Mouse (Mus musculus): Measurements from ENCODE around the gene Itpkc. TPM values are rescaled to one million over a fixed set of nuclear protein-coding genes. Genes with fewer than 3 reads are reported as not detected.

The Itpkc gene
- polyA plus RNA-seq, 1 experiment, result 10.3 TPM

DNA sequence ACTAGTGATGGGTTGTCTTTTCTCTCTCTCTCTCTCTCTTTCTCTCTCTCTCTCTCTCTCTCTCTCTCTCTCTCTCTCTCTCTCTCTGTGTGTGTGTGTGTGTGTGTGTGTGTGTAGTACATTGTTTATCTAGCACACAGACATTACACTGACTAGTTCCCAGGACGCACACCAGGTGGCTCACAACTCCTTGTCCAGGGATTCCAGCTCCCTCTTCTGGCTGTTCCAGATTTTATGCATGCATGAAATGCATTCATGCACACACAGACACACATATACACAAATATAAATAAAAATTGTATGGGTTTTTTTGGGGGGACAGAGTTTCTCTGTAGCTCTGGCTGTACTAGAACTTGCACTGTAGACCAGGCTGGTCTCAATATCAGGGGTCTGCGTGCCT lies 9.1 kb upstream of the Itpkc start:
- no peak for DNase-seq (ENCODE audit: low read depth)

DNA sequence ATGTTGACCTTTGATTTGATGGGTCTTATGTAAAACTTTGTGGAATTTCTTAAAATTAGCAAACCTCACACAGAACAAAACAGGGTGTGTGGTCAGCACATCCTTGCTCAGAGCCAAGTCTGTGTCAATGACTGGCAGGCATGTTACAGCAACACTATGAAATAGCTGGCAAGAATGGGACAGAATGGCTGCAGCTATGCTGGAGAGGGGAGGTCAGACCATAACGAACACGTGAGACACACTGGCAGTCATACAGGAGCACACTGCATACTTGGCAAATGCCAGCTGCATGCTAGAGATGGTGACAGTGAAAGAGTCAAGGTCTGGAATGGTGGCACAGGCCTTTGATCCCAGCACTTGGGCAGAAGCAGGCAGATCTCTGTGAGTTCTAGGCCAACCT lies 7.3 kb upstream of the Itpkc start:
- DNase-seq (ENCODE audit: low read depth), result peak; percentile 73

DNA sequence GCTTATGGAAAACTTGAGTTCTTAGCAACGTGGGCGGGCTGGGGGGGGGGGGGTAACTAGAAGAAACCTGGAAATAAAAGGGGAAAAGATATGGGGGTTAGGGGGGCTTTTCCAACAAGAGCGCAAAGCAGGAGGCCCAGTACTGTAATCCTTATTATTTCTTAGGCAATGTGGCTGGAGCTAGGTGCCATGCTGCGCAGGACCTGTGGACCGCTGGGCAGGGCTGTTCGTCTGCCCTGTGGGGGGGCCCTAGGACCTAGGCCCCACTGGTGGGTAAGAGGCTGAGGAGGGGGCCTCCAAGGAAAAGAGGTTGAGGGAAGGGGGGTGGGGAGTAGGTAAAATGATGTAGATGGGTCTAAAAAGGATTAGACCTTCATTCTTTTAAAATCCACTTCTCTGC lies 4.8 kb upstream of the Itpkc start:
- DNase-seq (ENCODE audit: low read depth), result no peak

DNA sequence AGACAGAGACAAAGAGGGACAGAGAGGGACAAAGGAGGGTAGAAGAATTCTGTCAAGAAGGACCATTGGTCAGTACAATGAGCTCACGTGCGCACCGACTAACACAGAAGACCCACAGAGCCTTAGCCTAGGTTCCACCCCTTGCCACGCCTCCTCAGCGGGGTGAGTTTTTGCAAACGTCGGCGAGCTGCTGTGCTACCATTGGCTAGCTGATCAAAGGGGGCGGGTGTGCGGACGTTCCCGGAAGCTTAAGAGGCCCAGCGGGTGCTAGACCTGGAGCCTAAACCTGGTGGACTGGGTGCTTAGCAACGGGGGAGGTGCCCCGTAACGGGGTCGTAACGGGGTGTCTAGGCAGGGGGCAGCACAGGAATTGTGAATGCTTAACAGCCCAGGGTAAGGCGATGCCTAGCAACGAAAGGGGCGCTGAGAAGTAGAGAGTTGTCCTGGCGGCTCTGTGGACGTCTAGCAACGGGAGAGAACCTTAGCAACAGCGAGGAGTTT lies 4.4 kb upstream of the Itpkc start, which contains the start of gene Coq8b:
Coq8b (plus strand) TSS at position 243 of the 501 bp plus-strand sequence.
- peak; percentile 79 for DNase-seq (ENCODE audit: low read depth)

DNA sequence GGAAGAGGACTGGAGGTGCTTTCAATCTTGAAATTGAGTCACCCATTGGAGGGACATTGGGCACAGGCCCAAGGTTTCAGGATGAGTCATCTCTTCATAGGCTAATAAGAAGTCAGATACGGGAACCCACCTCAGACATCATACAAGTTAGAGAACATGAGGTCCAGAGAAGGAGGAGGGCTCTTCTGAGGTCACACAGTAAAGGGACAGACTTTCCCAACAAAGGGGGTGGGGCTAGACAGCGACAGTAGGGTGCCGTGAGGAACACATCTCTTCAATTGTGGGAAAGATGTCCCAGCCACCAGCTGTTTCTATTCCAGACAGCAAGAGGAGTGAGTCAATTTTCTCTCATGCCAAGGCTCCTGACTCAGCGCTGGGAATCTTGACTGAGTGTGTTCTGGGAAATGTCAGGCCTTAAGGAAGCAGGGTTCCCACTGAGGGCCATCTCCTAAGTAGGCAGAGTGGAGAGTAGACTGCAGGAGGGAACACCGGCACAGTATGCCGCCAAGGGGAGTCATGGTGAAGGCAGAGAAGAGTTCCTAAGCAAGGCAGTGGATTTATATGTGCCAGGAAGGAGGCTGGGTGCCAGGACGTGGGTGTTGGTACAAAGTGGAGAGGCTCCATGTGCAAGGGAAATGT lies 3.4 kb upstream of the Itpkc start:
- DNase-seq (ENCODE audit: low read depth), result no peak

DNA sequence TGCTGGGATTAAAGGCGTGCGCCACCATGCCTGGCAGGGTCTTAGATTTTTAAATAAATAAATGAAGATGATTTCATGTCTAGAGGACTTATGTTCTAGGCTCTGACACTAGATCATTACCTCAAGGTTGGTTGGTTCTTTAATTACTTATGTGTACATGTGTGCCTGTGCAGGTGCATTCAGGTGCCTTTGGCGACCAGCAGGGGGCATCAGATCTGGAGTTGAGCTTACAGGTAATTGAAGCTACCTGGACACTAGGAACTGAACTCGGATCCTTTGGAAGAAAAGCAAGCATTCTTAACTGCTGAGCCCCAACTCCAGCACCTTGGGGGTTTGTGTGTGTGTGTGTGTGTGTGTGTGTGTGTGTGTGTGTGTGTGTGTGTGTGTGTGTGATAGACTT lies 2.3 kb upstream of the Itpkc start:
- no peak for DNase-seq (ENCODE audit: low read depth)

GRCm38 (mm10) chr7:27228865-27229264 lies 404 bp upstream of the Itpkc start:
- DNase-seq (ENCODE audit: low read depth), result no peak

- no peak for DNase-seq (ENCODE audit: low read depth)
Observed at GRCm38 (mm10) chr7:27227676-27228075, 785 bp downstream of the Itpkc start.

DNA sequence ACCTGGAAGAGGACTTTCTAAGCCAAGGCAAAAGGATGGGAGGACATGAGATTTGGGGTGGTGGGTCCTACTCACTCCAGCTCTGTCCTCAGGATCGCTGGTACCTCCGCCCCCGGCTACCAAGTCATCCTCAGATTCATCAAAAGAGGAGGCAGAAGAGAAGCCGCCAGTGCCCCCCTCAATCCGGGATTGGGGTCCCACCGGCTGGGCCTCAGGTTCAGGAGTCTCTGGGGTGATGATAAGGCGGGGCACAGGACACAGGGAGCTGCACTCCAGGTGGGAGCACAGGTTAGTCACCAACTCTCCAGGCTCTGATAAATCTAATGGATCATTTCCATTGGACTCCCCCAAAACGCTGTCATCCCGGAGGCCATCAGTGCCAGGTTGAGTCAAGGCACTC lies 1.2 kb downstream of the Itpkc start:
- DNase-seq (ENCODE audit: low read depth), result no peak

- DNase-seq (ENCODE audit: low read depth), result peak; percentile 91
Observed at GRCm38 (mm10) chr7:27224877-27225575, 3.4 kb downstream of the Itpkc start.

- no peak for DNase-seq (ENCODE audit: low read depth)
Observed at GRCm38 (mm10) chr7:27222538-27222937, 5.9 kb downstream of the Itpkc start.

GRCm38 (mm10) chr7:27221939-27222338 lies 6.5 kb downstream of the Itpkc start:
- DNase-seq (ENCODE audit: low read depth), result peak; percentile 77

DNA sequence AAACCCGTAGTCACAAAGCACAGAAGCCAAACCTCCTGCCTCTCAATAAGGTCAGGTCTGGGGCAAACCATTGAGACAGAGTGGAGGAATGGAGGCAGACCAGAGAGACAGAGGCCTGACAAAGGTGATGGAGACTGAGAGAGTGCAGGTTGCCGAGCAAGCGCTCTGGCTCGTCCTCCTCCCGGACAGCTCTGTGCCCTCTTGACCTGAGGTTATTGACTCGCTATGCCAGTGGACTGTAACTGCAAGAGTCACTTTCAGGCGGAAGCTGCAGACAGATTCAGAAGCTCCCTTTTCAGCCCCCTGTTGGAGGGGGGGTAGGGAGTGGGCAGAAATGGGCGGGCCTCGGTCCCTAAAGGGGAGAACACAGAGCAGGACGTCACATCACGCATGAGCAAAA lies 8.5 kb downstream of the Itpkc start:
- DNase-seq (ENCODE audit: low read depth), result no peak

- peak; percentile 90 for DNase-seq (ENCODE audit: low read depth)
Observed at GRCm38 (mm10) chr7:27218586-27218985, 9.9 kb downstream of the Itpkc start.

DNA sequence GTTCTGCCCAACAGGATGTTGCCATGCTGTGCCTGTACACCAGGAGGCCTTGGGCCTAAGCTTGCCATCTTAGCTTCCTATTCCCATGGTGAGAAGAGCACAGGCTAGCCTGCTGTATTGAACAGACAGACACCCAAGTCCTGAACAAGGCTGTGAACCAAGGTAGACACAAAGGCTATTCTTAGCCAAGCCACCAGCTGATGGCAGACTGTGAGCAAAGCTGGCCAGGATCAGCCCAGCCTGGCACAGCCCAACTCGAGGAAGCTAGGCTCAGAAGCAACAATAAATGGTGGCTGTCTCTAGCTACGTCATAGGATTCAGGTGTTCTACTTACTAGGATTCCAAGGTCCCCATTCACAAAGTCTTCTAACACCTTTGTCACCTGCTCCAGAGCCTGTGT lies 15.8 kb downstream of the Itpkc start:
- DNase-seq (ENCODE audit: low read depth), result no peak

DNA sequence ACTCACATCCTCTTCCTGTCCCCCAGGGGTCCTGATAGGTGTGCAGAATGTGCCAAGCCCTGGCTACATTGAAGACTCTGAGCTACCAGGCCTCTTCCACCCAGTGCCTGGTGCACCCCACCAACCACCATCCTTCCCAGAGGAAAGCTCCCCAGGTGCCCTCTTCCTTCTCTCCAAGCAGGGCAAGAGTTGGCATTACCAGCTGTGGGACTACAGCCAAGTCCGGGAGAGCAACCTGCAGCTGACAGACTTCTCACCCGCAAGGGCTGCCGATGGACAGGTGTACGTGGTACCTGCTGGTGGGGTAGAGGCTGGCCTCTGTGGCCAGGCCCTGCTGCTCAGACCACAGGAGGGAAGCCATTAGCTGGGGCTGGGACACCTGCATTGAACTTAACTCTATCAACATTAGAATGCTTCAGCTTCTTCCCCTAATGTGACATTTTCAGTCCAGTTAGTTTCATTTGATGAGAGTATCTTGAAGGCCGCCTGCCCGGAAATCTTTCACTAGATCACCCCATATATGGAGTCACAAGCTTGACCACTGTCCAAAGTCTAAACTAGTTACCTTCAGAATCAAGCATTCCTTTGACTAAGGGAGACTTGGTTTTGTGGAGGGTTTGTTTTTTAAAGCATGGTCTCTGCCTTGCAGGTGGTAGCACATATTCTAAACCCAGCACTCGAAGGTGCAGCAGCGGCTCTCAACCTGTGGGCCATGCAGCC lies 24.6 kb downstream of the Itpkc start:
- no peak for DNase-seq (ENCODE audit: low read depth)

GRCm38 (mm10) chr7:27198779-27199178 lies 29.7 kb downstream of the Itpkc start:
- DNase-seq (ENCODE audit: low read depth), result no peak

DNA sequence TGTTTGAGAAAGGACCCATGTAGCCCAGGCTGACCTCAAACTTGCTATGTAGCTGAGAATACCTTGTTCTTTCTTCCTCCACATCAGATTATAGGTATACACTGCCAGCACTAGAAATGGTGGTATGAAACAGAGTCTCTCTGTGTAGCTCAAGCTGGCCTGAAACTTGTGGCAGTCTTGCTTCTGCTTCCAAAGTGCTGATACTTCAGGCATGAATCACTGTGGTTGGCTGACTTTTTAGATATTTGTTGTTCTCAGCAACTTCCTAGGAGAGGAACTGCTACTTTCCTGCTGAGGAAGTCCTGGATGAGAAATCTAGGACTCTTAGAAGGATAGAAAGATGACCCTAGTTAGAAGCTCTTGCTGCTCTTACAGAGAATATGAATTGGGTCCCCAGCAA lies 30.1 kb downstream of the Itpkc start:
- no peak for DNase-seq (ENCODE audit: low read depth)

- DNase-seq (ENCODE audit: low read depth), result no peak
Observed at GRCm38 (mm10) chr7:27197634-27198033, 30.8 kb downstream of the Itpkc start.

DNA sequence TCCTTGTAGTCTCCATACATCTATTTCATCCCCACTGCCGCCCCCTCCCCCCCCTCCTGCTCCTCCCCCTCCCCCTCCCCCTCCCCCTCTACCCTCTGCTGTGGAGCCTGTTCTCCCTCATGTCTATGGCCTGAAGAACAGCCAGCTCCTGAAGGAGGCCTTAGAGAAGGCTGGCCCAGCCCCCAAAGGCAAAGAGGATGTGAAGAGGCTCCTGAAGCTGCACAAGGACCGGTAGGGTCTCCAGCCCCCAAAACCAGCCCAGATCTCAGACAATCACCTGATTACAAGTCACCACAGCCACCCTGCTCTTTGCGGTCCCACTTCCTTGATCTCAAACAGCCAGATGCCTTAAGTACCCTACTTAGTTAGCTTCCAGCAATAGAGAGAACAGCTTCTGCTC lies 31.3 kb downstream of the Itpkc start:
- no peak for DNase-seq (ENCODE audit: low read depth)

DNA sequence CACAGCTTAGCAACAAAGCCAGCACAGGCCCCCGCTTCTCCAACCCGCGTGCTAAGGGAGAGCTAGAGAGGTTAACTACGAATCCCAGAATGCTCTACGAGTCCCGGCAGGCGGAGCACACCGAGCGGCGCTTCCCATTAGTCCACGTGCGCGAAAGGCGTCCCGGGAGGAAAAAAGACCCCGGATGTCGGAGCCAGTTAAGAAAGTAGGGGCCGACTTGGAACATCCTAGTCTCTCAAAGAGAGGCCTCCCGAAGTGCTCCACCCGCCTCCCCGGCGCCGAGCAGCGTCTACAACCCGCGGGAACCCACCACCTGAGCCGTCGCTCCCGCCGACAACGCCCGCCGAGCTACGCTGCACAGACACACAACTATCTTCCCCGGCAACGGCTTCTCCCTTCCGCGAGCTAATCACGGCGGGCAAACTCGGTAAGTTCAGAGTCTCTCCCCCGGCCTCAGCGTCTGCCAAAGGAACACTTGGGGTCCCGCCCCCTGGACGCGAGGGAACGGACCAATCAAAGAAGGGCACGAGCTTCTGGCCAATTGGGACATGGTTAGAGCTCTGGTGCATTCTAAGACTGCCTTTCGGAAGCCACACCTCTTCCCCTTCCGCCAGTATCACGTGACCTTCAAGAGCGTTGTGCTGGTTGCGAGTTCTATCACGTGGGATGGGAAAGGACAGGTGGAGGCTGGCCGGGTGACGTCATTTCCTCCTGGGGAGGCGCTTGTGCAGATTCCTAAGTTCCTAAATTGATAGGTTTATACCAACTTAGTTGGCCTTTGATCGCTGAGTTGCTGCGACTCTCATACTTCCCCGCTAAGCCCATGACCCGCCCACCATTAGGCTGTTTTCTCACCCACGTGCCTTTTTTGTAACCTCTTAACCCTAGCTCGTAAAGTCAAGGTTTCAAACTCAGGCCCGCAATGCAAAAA lies 32.5 kb downstream of the Itpkc start, which contains the start of the genes BC024978 and Snrpa:
BC024978 (plus strand) TSS at position 101 of the 931 bp plus-strand sequence.
Snrpa (minus strand) TSS at position 591 of the 931 bp plus-strand sequence.
- DNase-seq (ENCODE audit: low read depth), result peak; percentile 99

Data from gonadal fat pad, adult 2 months (tissue).